Mouse (Mus musculus): ENCODE measurements around the gene S1pr2. TPM values are rescaled to one million over a fixed set of nuclear protein-coding genes. Genes with fewer than 3 reads are reported as not detected.

The S1pr2 gene
- total and polyA plus RNA-seq, 3 experiments = 1.3 to 3.2 (median 2.0) TPM

DNA sequence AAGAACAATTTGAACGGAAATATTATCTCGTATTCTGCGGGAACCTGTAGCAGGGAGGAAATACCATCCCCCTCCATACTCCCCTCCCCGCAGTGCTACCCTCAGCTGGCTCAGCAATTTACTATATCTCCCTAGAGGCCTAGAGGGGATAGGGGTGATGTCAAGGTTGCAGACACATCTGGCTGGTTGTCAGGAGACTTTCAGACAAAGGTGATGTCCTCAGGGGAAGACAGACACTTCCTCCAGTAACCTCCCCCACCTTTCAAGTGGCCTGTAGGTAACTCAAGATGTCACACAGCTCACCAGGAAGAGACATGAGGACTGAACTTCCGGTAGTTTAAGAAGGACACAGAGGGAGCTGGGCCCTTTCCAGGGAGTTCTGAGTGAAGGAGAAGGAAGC is 6.6 kb upstream of the S1pr2 start (continued):
- TF ChIP-seq NRF1 (IDR thresholded peaks at IDR 0.05; ENCODE audit: low read depth, low read length) (no peak), IRF4 (IDR thresholded peaks at IDR 0.05; ENCODE audit: low read depth, low read length) (no peak), RAD21 (IDR thresholded peaks at IDR 0.05; ENCODE audit: low read depth, low read length) (no peak), CHD2 (IDR thresholded peaks at IDR 0.05; ENCODE audit: low read length) (peak; percentile 70), MAFK (IDR thresholded peaks at IDR 0.05; ENCODE audit: insufficient replicate concordance, low read length) (peak; percentile 89), E2F4 (IDR thresholded peaks at IDR 0.05; ENCODE audit: insufficient replicate concordance, low read depth, low read length) (no peak)

DNA sequence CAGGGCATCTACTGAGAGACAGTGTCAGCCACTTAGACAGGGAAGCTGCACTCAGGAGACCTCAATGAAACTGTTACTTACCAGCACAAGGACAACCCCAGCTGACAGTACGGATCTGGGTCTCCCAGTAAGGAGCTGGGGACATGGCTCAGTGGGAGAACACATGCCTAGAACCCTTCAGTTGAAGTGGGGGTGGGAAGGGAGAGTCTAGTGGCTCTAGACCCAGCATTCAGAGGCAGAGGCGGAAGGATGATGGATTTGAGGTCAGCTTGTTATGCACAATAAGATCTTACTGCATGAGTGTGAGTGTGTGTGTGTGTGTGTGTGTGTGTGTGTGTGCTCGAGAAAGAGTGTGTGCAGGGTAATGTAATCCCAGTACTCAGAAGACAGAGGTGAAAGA is 5.6 kb upstream of the S1pr2 start:
- H3K27me3 ChIP-seq (replicated peaks) = peaks cover 5% of the 10 kb centered on the region
- H3K79me2 ChIP-seq (replicated peaks; ENCODE audit: control insufficient read depth, extremely low read depth, insufficient read depth, poor library complexity, severe bottlenecking) = no peaks in the 10 kb centered on the region
- in situ Hi-C loops (cut with MboI; ENCODE audit: low pct_ligation_motif_present, low pct_unique_long_range_greater_than_20kb, low sequenced_read_pairs) (no loop called here), dilution Hi-C loops (cut with MboI; ENCODE audit: extremely low pct_ligation_motif_present, extremely low pct_unique_long_range_greater_than_20kb, low sequenced_read_pairs) (no loop called here)
- no peak for DNase-seq (ENCODE audit: extremely low read depth)
- H3K4me1 ChIP-seq (ENCODE audit: control insufficient read depth in 1 of 2, insufficient read depth in 2 of 2) = peaks cover 14 to 52% of the 10 kb centered on the region in 2 experiments
- no peak overlapping the region for H3K9ac ChIP-seq (ENCODE audit: insufficient read depth, low read depth)
- H3K27ac ChIP-seq (ENCODE audit: insufficient read depth, low read depth) = no peak overlapping the region
- no peak for TF ChIP-seq TCF12 (IDR thresholded peaks at IDR 0.05; ENCODE audit: low read depth, low read length)
- TF ChIP-seq MAX (IDR thresholded peaks at IDR 0.05; ENCODE audit: low read length) = no peak
- TF ChIP-seq KAT2A (IDR thresholded peaks at IDR 0.05; ENCODE audit: insufficient replicate concordance, low read length) = no peak
- TF ChIP-seq CHD1 (IDR thresholded peaks at IDR 0.05; ENCODE audit: low read depth, low read length) = no peak
- TF ChIP-seq TBP (conservative IDR thresholded peaks at IDR 0.05; ENCODE audit: low read depth, low read length) = no peak
- no peak for TF ChIP-seq USF1 (IDR thresholded peaks at IDR 0.05; ENCODE audit: low read depth, low read length)
- TF ChIP-seq CTCF (conservative IDR thresholded peaks at IDR 0.05 in 1 of 2, IDR thresholded peaks at IDR 0.05 in 1 of 2; ENCODE audit: low read depth in 2 of 2, low read length in 2 of 2) = no peak
- TF ChIP-seq GABPA (IDR thresholded peaks at IDR 0.05; ENCODE audit: insufficient replicate concordance, low read depth, low read length) = no peak
- no peak for TF ChIP-seq POLR2A (IDR thresholded peaks at IDR 0.05; ENCODE audit: low read depth, low read length)
- TF ChIP-seq MAZ (IDR thresholded peaks at IDR 0.05; ENCODE audit: low read depth, low read length) = no peak
- TF ChIP-seq PAX5 (IDR thresholded peaks at IDR 0.05; ENCODE audit: low read length) = no peak
- no peak for TF ChIP-seq RAD21 (IDR thresholded peaks at IDR 0.05; ENCODE audit: low read depth, low read length)
- no peak for TF ChIP-seq ETS1 (conservative IDR thresholded peaks at IDR 0.05; ENCODE audit: low read depth, low read length)
- no peak for TF ChIP-seq ZC3H11A (IDR thresholded peaks at IDR 0.05; ENCODE audit: low read depth, low read length)
- no peak for TF ChIP-seq MXI1 (IDR thresholded peaks at IDR 0.05; ENCODE audit: low read depth, low read length)
- no peak for TF ChIP-seq MYC (IDR thresholded peaks at IDR 0.05; ENCODE audit: low read depth, low read length)
- H3K4me2 ChIP-seq (ENCODE audit: insufficient read depth, low read depth, poor library complexity, severe bottlenecking) = no peak overlapping the region
- no peaks in the 10 kb centered on the region for H3K9me3 ChIP-seq (replicated peaks; ENCODE audit: low read length)
- H3K4me3 ChIP-seq (replicated peaks in 1 of 3; ENCODE audit: low read depth in 2 of 3, low read length in 2 of 3, poor library complexity in 1 of 3) = no peak overlapping the region
- H3K36me3 ChIP-seq (replicated peaks in 1 of 2; ENCODE audit: control insufficient read depth in 1 of 2, insufficient read depth in 1 of 2, low read length in 1 of 2) = no peaks in the 10 kb centered on the region
